ENCODE assay signal across 8 mouse cellular contexts in genomic region chr6:31011407-31012020, GRCm38 (mm10). TPM values are rescaled to one million over a fixed set of nuclear protein-coding genes. Genes with fewer than 3 reads are reported as not detected.
DNase-seq lines count a peak whose midpoint lies in the region; ATAC-seq and TF ChIP-seq lines count a peak whose summit lies in the region.

No protein-coding gene starts in this region.

- intact Hi-C loops in heart, postnatal 10 days (cut with DNase I) = no loop called here

- H3K4me2 ChIP-seq in stomach, postnatal 0 days (replicated peaks; ENCODE audit: low read depth) = no peak overlapping the region

- 14% methylated on average over 4 of the region's 4 CpGs for WGBS in large intestine, adult 2 months
- WGBS in stomach, postnatal 0 days = 26% methylated on average over 4 of the region's 4 CpGs

- no peaks in the 10 kb centered on the region for H3K9me3 ChIP-seq in stomach, postnatal 0 days (ENCODE audit: control insufficient read depth, low read length)

- no peaks in the 10 kb centered on the region for H3K4me1 ChIP-seq in stomach, postnatal 0 days (replicated peaks; ENCODE audit: control insufficient read depth, insufficient read depth)

- no peak for TF ChIP-seq EP300 in stomach, postnatal 0 days (optimal IDR thresholded peaks at IDR 0.05)

- no peak for TF ChIP-seq CTCF in stomach, postnatal 0 days (IDR thresholded peaks at IDR 0.05; ENCODE audit: low read depth)

- no peaks in the 10 kb centered on the region for H3K36me3 ChIP-seq in stomach, postnatal 0 days (ENCODE audit: control insufficient read depth, insufficient read depth, low read length)

- no peak overlapping the region for H3K4me3 ChIP-seq in stomach, postnatal 0 days (ENCODE audit: low read depth, low read length)

- peak; percentile 32; the same call in 1 of the 2 replicates for ATAC-seq in stomach, postnatal 0 days (ENCODE audit: low FRiP score, low TSS enrichment)
- ATAC-seq in inflammation-experienced regulatory T-cells, adult 6 months = no peak

- H3K27me3 ChIP-seq in stomach, postnatal 0 days (ENCODE audit: control insufficient read depth, insufficient read depth, low read length) = no peaks in the 10 kb centered on the region

- no peak overlapping the region for H3K27ac ChIP-seq in stomach, postnatal 0 days (replicated peaks)

- H3K9ac ChIP-seq in stomach, postnatal 0 days (ENCODE audit: low read length) = no peak overlapping the region

- peak; percentile 7 to 19 for DNase-seq in cerebellum, adult 18-20 months
- DNase-seq in cerebellum, adult 11 months = no peak
- DNase-seq in right cerebral cortex, postnatal 14 days = peak; percentile 56
- DNase-seq in right cerebral cortex, postnatal 36 days (ENCODE audit: low spot score in 2 of 2) = no peak
- DNase-seq in heart, postnatal 10 days = peak; percentile 96 to 97
- peak; percentile 43 for DNase-seq in large intestine, adult 2 months (ENCODE audit: low read depth, low spot score)
- peak; percentile 50 for DNase-seq in stomach, postnatal 0 days (ENCODE audit: low spot score)

RNA-seq across cellular contexts. Expression of gene Klf14, which starts 52.6 kb away (rescaled TPM):
- under 1 TPM; 0.72 to 0.89 TPM for total RNA-seq in heart, postnatal 10 days (2021)
- polyA plus RNA-seq in large intestine, adult 2 months (2012; rRNA removed) = not detected in 2 replicates
- polyA plus RNA-seq in stomach, postnatal 0 days (2015; fragmentation: Nextera tagmentation; extraction: Ambion mirVana) = 1.5 and 1.7 TPM in 2 replicates
- not detected for polyA plus RNA-seq in inflammation-experienced regulatory T-cells, adult 6 months (2017; shearing (Covaris generic))

Comparison
In these comparisons a context has a peak if more than half of its experiments do, and no peak if none do; other contexts are left out.
1. DNase-seq: peak in cerebellum, adult 18-20 months (2 of 2), right cerebral cortex, postnatal 14 days (single experiment), heart, postnatal 10 days (2 of 2), large intestine, adult 2 months (single experiment) and stomach, postnatal 0 days (single experiment); none in cerebellum, adult 11 months (single experiment) and right cerebral cortex, postnatal 36 days (0 of 2).